Mouse (Mus musculus): ENCODE results near the gene Morn3.

DNA sequence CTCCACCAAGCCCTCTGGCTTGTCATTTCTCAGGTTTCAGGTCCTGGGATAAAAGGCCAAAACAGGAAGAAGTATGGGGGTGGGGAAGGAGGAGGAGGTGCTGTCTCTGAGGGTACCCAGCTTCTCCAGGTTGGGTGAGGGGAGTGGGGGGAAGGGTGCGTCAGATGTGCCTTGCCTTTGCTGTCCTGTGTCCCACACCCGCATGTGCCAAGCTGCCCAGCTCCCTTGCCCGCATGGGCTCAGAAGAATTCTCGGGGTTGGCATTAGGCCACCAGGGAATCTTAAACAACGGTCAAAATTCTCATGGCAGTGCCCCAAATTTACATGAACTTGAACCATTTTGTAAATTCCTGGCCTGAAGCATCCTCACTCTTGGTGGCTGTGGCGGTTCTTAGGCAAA is 20.4 kb downstream of the Morn3 start:
- no peak for TF ChIP-seq ZNF384 (IDR thresholded peaks at IDR 0.05; ENCODE audit: low read depth, low read length)
- no peak for TF ChIP-seq ZC3H11A (IDR thresholded peaks at IDR 0.05; ENCODE audit: borderline replicate concordance, low read depth, low read length)
- TF ChIP-seq CHD2 (IDR thresholded peaks at IDR 0.05; ENCODE audit: low read depth, low read length): no peak
- no peak for TF ChIP-seq HCFC1 (IDR thresholded peaks at IDR 0.05; ENCODE audit: borderline replicate concordance, insufficient read depth, low read length)

All from ES-E14 (cell line).